Mouse (Mus musculus) G1E (cell line): Measurements from ENCODE around the gene 4930404H24Rik.

Experiments used
- CTCF ChIP-seq: IDR thresholded peaks from 2 replicates; pipeline ENCODE4 v1.5.1; 2012; ENCODE audit warnings: low read depth, low read length, inconsistent platforms, mixed read lengths
- GATA1 ChIP-seq: IDR thresholded peaks from 2 replicates; pipeline ENCODE4 v1.6.1; 2012; ENCODE audit warnings: borderline replicate concordance, low read length, inconsistent platforms, mixed read lengths
- POLR2AphosphoS5 ChIP-seq: IDR thresholded peaks from 2 replicates; pipeline ENCODE4 v1.6.1; 2012; ENCODE audit warnings: low read depth, low read length, inconsistent platforms; ENCODE audit not compliant: insufficient replicate concordance

DNA sequence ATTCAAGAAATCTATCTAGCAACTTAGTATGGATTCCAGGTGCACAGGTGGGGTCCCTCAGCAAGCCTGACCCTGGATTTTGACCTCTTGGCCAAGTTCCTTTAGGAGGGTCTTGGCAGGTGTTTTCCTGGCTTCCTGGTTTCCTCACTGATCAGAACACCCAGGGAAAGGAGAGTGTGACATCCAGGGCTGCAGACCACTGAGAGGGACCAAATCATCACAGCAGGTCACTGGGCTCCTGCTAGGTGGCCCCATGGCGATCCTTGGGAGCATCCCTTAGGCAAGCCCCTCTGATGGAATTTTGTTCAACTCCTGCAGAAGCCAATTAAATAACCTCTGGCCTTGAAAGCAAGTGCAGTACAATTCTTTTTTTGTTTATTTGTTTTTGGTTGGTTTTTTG, 2.5 kb upstream of the 4930404H24Rik start:
- TF ChIP-seq CTCF: no peak
- no peak for TF ChIP-seq POLR2AphosphoS5
- no peak for TF ChIP-seq GATA1
